Mouse (Mus musculus): ENCODE results near the gene Rbms3. TPM values are rescaled to one million over a fixed set of nuclear protein-coding genes. Genes with fewer than 3 reads are reported as not detected.

Gene Rbms3
- polyA plus RNA-seq, 1 experiment from 2014 or later: 87.2 TPM

DNA sequence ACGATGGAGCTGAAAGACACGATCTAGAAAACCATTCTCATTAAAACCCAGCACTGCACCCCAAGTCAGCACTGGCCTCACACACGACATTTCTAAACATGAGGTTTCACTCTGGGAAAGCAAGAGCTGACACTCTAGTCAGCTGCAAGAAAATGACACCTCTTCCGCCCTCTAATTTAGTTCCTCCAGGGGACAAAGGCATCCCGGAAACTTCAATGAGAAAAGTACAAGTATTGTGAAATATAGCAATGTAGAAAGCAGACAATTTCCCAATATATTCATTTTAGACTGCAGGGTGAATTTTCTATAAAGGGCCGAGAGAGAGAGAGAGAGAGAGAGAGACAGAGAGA is 395.0 kb downstream of the Rbms3 start:
- H3K36me3 ChIP-seq: no peaks in the 10 kb centered on the region
- no peak for ATAC-seq (ENCODE audit: low FRiP score, low read depth)
- no peak overlapping the region for H3K9ac ChIP-seq
- H3K27ac ChIP-seq: no peak overlapping the region
- H3K27me3 ChIP-seq (replicated peaks): no peaks in the 10 kb centered on the region
- no peak overlapping the region for H3K4me2 ChIP-seq (replicated peaks)
- no peaks in the 10 kb centered on the region for H3K4me1 ChIP-seq
- H3K9me3 ChIP-seq: no peaks in the 10 kb centered on the region
- WGBS: 82% methylated on average over 6 of the region's 6 CpGs
- no peak overlapping the region for H3K4me3 ChIP-seq

DNA sequence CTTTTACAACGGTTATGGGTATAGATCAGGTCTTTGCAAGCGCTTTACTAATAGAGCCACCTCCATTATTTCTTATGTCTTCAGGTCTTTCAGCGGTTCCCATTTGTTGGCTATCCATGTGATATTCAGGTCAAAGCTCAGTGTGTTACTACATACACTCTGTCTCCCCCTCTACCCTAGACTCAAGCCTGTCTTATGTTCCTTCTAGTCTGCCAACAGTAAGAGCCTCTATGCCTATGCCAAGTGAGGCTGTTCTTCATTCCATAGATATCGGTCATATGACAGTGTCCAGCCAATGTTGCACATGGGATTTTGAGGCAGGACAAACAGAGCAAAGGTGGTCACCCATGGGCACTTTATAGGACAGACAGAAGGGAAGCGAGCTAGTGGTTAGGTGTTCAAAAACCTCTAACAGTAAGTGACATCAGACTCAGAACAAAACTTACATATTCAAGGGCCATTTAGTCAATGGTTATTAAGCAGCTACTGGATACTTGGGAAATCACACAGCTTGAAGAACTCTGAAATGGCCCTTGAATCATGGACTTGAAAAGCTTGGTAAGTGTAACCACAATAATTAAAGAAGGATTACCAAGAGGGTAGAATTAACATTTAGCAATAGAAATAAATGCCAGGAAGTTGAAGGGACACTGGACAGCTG is 395.5 kb downstream of the Rbms3 start:
- Histone ChIP-seq H3K27me3 (replicated peaks) (no peaks in the 10 kb centered on the region), H3K27ac (no peak overlapping the region), H3K36me3 (no peaks in the 10 kb centered on the region), H3K4me3 (no peak overlapping the region), H3K4me1 (no peaks in the 10 kb centered on the region), H3K4me2 (replicated peaks) (no peak overlapping the region), H3K9ac (no peak overlapping the region), H3K9me3 (no peaks in the 10 kb centered on the region)
- ATAC-seq (ENCODE audit: low FRiP score, low read depth): no peak
- WGBS: 92% methylated on average over 5 of the region's 5 CpGs

DNA sequence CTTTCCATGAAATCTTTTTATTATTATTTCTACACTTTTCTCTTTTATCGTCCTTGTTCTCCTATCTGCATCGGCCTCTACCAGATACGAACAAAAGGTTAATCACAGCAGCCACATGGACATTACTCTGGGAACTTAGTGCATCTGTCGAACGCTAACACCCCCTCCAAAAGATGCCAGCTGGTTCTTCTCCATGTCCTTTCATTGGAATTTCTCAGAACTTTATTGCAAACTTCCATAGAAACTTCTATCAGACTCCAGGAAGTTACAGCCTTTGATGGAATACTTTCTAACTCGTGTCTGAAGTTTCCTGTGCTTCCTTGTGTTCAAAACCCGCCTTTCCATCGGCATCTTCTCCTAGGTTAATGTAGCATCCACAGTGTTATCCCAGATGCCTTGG is 407.0 kb downstream of the Rbms3 start:
- Histone ChIP-seq H3K4me1 (0 out of 2 replicates have a peak, but pooled peaks cover under 1% of the 10 kb centered on the region), H3K36me3 (no peaks in the 10 kb centered on the region), H3K4me2 (replicated peaks) (no peak overlapping the region), H3K9ac (no peak overlapping the region), H3K4me3 (no peak overlapping the region), H3K9me3 (no peaks in the 10 kb centered on the region), H3K27ac (no peak overlapping the region), H3K27me3 (replicated peaks) (no peaks in the 10 kb centered on the region)
- WGBS: 88% methylated on average over 8 of the region's 8 CpGs
- no peak for ATAC-seq (ENCODE audit: low FRiP score, low read depth)

DNA sequence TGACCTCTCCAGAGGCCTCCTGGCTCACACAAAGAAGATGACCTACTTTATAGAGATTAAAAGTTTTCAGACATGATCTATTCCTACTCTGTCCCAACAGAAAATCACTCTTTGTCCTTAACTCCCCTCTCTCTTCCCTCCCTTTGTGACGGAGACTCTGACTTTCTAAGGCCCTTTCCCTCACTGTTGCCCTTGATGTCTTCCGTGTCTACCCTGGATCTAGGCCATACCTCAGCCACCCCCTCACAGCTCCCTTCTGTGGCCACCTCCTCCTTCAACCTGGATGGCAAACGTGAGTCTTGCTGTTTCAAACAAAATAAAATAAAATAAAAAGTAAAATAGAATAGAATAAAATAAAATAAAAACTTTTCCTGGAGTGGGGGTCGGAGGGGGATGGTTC is 408.2 kb downstream of the Rbms3 start:
- Histone ChIP-seq H3K4me2 (replicated peaks) (no peak overlapping the region), H3K9ac (no peak overlapping the region), H3K4me3 (no peak overlapping the region), H3K4me1 (peaks cover 4% of the 10 kb centered on the region; the same call in 1 of the 2 replicates), H3K36me3 (no peaks in the 10 kb centered on the region), H3K27ac (no peak overlapping the region), H3K27me3 (replicated peaks) (no peaks in the 10 kb centered on the region), H3K9me3 (no peaks in the 10 kb centered on the region)
- ATAC-seq (ENCODE audit: low FRiP score, low read depth): no peak
- WGBS: 74% methylated on average over 4 of the region's 4 CpGs

DNA sequence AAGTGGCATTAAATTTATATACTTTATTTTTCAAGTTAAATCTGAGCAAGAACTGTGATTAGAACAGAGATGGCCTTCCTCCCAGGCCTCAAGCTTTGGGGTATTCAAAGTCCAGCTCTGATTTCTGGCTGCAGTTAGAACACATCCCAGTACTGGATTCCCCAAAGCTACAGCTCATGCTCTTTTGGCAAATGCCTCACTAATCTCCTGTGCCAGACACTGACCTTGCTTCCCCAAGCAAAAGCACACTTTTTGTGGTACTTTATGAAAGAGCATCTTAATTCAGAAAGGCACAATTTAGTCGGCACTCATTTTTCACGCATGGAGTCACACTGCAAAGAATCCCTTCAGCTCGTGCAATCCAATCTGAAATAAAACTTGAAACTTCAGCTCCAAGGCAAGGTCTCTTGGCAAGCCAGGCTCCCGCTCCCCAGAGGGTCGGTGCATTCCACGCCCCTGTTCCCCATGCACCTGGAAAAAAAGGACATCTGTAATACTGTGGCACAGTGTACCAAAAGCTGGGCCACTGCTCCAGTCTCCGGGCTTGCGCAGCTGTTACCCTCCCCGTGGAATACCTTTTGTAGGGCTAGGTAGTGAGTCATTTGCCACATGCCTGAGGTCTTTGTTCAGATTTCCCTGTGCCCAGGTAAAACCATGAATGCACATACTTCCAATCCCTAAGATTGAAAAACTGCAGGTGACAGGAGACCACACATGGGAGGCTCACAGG is 413.5 kb downstream of the Rbms3 start:
- 80% methylated on average over 9 of the region's 9 CpGs for WGBS
- ATAC-seq (ENCODE audit: low FRiP score, low read depth): no peak

DNA sequence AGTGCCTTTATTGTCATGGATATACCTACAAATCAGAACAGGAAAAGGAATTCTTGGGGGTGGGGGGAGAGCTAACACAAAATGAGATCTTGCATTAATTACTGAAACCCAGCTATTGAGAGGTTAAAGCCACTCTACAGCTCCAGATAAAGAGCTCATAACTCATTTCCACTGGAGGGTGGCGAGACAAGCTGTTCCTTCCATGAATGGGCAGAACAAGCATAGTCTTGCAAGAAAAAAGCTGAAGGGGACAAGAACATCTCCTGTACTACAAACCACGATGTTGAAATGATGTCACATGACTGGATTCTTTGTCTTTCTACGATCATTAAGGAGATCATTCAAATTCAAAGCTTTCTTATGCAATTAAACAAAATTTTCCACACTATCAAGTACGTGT is 417.7 kb downstream of the Rbms3 start:
- WGBS: 43% methylated on average over 4 of the region's 4 CpGs
- Histone ChIP-seq H3K9me3 (no peaks in the 10 kb centered on the region), H3K4me1 (peaks cover 5% of the 10 kb centered on the region), H3K4me3 (no peak overlapping the region), H3K4me2 (replicated peaks) (no peak overlapping the region), H3K36me3 (no peaks in the 10 kb centered on the region), H3K27ac (no peak overlapping the region), H3K9ac (no peak overlapping the region), H3K27me3 (replicated peaks) (no peaks in the 10 kb centered on the region)
- ATAC-seq (ENCODE audit: low FRiP score, low read depth): no peak

More for the DNA sequence above, 413.5 kb downstream of the Rbms3 start:
- Histone ChIP-seq H3K36me3 (no peaks in the 10 kb centered on the region), H3K9me3 (no peaks in the 10 kb centered on the region), H3K4me1 (peaks cover 9% of the 10 kb centered on the region), H3K4me3 (no peak overlapping the region), H3K27ac (no peak overlapping the region), H3K27me3 (replicated peaks) (no peaks in the 10 kb centered on the region), H3K9ac (no peak overlapping the region), H3K4me2 (replicated peaks) (no peak overlapping the region)

DNA sequence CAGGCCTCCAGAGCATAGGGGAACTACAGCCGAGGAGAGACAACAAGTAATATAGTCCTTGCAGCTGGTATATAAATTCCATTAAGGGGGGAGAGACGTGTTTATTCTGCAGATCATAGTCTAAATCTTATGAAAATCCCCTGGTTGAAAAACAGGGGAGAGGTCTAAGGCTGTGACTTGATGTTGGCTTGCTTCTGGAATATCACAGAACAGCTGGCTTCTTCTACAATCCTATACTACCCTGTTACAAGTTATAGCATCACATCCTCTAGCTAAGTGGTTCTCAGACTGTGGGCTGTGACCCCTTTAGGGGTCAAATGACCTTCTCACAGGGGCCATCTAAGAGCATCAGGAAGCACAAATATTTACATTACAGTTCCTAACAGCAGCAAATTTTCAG is 419.4 kb downstream of the Rbms3 start:
- H3K36me3 ChIP-seq: no peaks in the 10 kb centered on the region
- no peak overlapping the region for H3K27ac ChIP-seq
- H3K4me1 ChIP-seq: peaks cover 5% of the 10 kb centered on the region
- H3K9me3 ChIP-seq: no peaks in the 10 kb centered on the region
- ATAC-seq (ENCODE audit: low FRiP score, low read depth): no peak
- no peak overlapping the region for H3K4me3 ChIP-seq
- H3K27me3 ChIP-seq (replicated peaks): no peaks in the 10 kb centered on the region
- no peak overlapping the region for H3K9ac ChIP-seq
- H3K4me2 ChIP-seq (replicated peaks): no peak overlapping the region
- WGBS: 77% methylated on average over 2 of the region's 2 CpGs

DNA sequence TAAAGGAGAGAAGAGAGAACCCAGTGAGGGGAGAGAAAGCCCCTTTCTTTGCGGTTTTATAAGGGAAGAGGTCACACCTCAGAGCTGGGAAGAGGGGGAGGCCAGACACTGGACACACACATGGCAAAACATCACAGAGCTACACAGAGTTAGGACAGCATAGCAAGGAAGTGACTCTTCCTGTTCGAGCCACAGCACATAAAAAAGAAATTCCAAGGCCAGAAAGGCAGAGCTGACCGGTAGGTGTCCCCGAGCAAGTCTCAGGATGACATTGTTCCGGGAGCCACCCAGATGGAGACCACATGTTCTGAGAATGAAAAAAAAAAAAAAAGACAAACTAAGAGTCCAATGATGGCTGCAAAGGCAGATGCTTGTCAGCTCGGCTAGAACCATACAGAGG is 424.3 kb downstream of the Rbms3 start:
- no peaks in the 10 kb centered on the region for H3K27me3 ChIP-seq (replicated peaks)
- no peak overlapping the region for H3K4me3 ChIP-seq
- WGBS: 73% methylated on average over 6 of the region's 6 CpGs
- H3K4me1 ChIP-seq: no peaks in the 10 kb centered on the region
- no peak overlapping the region for H3K9ac ChIP-seq
- no peak overlapping the region for H3K27ac ChIP-seq
- ATAC-seq (ENCODE audit: low FRiP score, low read depth): no peak
- no peaks in the 10 kb centered on the region for H3K36me3 ChIP-seq
- H3K4me2 ChIP-seq (replicated peaks): no peak overlapping the region
- no peaks in the 10 kb centered on the region for H3K9me3 ChIP-seq

DNA sequence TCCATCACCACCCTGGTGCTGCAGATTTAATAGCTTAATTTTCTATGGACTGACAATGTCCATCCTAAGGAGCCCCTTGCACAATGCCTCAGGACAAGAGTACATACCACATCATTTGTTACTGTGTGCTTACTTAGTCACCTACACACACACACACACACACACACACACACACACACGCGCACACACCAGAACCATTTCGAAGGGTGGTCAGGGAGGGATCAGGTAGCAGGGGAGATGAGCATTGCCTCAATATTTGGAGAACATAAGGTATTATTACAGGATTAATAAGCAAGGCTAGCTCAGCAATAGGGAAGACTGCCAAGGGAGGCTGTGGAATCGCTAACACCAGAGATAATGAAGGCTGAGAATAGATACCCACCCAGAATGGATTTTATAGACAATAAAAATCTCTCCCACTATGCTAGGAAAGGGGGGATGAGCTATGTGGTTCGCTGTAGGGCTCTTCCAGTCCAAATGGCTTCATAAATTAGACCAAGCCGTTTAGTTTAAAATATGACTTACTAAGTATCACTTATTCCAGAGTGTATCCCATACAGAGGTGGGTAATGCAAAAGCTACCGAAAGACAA is 429.6 kb downstream of the Rbms3 start:
- no peak for ATAC-seq (ENCODE audit: low FRiP score, low read depth)
- Histone ChIP-seq H3K9ac (no peak overlapping the region), H3K36me3 (no peaks in the 10 kb centered on the region), H3K27ac (no peak overlapping the region; the same call in 1 of the 2 replicates), H3K27me3 (replicated peaks) (no peaks in the 10 kb centered on the region), H3K9me3 (no peaks in the 10 kb centered on the region), H3K4me1 (no peaks in the 10 kb centered on the region), H3K4me3 (no peak overlapping the region), H3K4me2 (replicated peaks) (no peak overlapping the region)
- WGBS: 77% methylated on average over 7 of the region's 7 CpGs

DNA sequence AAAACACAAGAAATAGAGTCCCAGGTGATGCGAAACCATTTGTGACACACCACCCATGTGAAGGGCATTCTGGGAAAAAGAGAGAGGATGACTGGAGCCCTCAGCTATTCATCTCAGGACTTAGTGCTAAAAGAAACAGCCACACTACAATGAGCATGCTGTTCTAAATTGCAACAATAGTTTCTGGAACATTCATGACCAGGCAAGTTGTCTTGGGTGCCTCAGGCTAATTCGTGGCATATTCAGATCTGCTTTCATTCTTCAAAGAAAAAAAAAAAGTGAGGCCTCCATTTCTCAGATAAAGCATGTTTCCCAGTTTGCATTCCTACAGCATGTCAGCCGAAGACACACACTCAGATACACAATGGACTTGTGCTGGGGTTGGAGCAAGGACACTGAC is 432.2 kb downstream of the Rbms3 start:
- Histone ChIP-seq H3K27ac (no peak overlapping the region), H3K4me2 (replicated peaks) (no peak overlapping the region), H3K9me3 (no peaks in the 10 kb centered on the region), H3K9ac (no peak overlapping the region), H3K4me3 (no peak overlapping the region), H3K4me1 (peaks cover 3% of the 10 kb centered on the region; the same call in 1 of the 2 replicates), H3K36me3 (no peaks in the 10 kb centered on the region), H3K27me3 (replicated peaks) (no peaks in the 10 kb centered on the region)
- no peak for ATAC-seq (ENCODE audit: low FRiP score, low read depth)
- WGBS: 85% methylated on average over 3 of the region's 3 CpGs

DNA sequence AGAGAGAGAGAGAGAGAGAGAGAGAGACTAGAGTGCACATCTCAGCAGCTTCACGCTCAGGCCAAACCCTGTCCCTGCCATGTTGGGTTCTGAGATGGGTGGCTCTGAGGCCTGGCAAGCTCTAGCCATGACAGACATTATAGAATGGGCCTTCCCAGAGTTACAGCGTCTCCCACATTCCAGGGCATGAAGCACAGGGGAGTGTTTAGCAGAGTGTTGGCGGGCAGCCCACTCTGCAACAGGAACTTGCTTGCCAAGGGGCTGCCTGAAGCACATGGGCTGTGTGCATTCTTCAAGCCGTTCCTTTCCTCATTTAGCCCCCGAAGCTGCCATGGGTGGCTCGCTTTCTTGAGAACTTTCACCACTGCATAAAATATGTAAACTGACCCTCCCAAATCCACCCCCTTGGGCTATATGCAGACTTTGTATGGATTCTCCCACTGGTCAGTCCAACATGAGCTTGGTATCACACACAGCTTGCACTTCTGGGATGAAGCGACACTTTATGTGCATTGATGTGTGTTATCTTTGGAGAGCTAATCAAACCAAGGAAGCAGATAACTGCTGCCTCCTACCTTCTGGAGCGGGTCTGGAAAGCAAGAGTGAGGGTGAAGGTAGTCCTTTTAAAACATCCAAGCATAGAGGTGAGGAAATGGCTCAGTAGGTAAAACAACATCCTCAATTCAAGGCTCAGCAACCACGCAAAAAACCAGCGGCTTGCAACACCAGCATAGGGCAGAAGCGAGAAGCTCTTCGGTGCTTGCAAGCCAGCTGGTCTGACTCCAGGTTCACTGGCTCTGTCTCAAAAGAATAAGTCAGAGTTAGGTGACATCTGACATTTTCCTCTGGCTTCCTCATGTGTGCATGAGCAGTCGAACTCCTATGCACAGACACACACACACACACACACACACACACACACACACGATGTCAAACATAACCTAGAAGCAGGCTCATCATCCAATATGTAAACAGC is 436.9 kb downstream of the Rbms3 start:
- Histone ChIP-seq H3K9ac (no peak overlapping the region), H3K4me3 (no peak overlapping the region), H3K4me2 (replicated peaks) (no peak overlapping the region), H3K27me3 (replicated peaks) (no peaks in the 10 kb centered on the region), H3K9me3 (no peaks in the 10 kb centered on the region), H3K27ac (no peak overlapping the region), H3K4me1 (peaks cover 5% of the 10 kb centered on the region; the same call in 1 of the 2 replicates), H3K36me3 (0 out of 2 replicates have a peak, but pooled peaks cover 4% of the 10 kb centered on the region)
- ATAC-seq (ENCODE audit: low FRiP score, low read depth): no peak
- WGBS: 82% methylated on average over 14 of the region's 14 CpGs

DNA sequence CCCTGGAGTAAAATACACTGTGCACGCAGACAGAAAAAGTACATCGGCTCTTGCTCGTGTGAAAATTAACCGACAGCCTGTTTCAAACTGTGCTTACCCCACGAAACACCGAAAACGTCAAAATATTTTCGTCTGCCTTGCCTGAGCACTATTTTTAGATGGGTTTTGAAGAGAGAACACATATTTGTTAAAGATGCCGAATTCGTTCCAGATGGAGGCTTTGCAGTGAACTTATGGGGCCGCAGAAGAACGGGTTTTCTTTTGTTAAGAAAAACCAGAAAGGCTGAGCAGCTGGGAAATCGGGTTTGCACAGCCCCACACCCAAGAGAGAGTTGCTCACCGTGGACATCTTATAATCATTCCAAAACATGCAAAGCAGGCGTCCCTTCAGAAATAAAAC is 437.6 kb downstream of the Rbms3 start:
- H3K27ac ChIP-seq: no peak overlapping the region

More for the DNA sequence above, 437.6 kb downstream of the Rbms3 start:
- H3K36me3 ChIP-seq: 0 out of 2 replicates have a peak, but pooled peaks cover 4% of the 10 kb centered on the region
- H3K9me3 ChIP-seq: no peaks in the 10 kb centered on the region
- no peak overlapping the region for H3K4me2 ChIP-seq (replicated peaks)
- H3K27me3 ChIP-seq (replicated peaks): no peaks in the 10 kb centered on the region
- H3K9ac ChIP-seq: no peak overlapping the region
- WGBS: 85% methylated on average over 15 of the region's 15 CpGs
- no peak for ATAC-seq (ENCODE audit: low FRiP score, low read depth)
- no peak overlapping the region for H3K4me3 ChIP-seq
- H3K4me1 ChIP-seq: peaks cover 5% of the 10 kb centered on the region; the same call in 1 of the 2 replicates
